Mouse (Mus musculus): ENCODE measurements around the gene Ppp1r32.

- TF ChIP-seq POLR2A (IDR thresholded peaks at IDR 0.05; ENCODE audit: extremely low read depth, insufficient read depth, low read length) (no peak), CTCF (IDR thresholded peaks at IDR 0.05; ENCODE audit: low read depth, low read length) (no peak)
Observed at GRCm38 (mm10) chr19:10523483-10524080, 40.9 kb upstream of the Ppp1r32 start.

Measured in liver, adult 2 months (tissue).